Mouse (Mus musculus): Measurements from ENCODE around the gene Ptcra. TPM values are rescaled to one million over a fixed set of nuclear protein-coding genes. Genes with fewer than 3 reads are reported as not detected.
A peak's percentile ranks its signal among the peaks of the same experiment; 100 is the strongest.

Gene Ptcra
- polyA plus RNA-seq, 1 experiment from 2014 or later, result 0.39 TPM

GRCm38 (mm10) chr17:46782341-46783221 lies 19.1 kb upstream of the Ptcra start, which contains the start of gene Rpl7l1:
Rpl7l1 (minus strand) TSS chr17:46782672.
- under 1% methylated on average over 44 of the region's 44 CpGs for WGBS
- peak; percentile 97 for ATAC-seq (replicated peaks)

GRCm38 (mm10) chr17:46781876-46782275 lies 18.4 kb upstream of the Ptcra start:
- H3K4me3 ChIP-seq, result peak overlapping the region; percentile 76
- peak overlapping the region; percentile 70 for H3K9ac ChIP-seq
- no peaks in the 10 kb centered on the region for H3K27me3 ChIP-seq (replicated peaks)
- peak overlapping the region; percentile 90 for H3K27ac ChIP-seq
- peaks cover 33% of the 10 kb centered on the region for H3K36me3 ChIP-seq (replicated peaks)
- no peaks in the 10 kb centered on the region for H3K9me3 ChIP-seq
- peak overlapping the region; percentile 74 for H3K4me2 ChIP-seq
- H3K4me1 ChIP-seq, result peaks cover 18% of the 10 kb centered on the region
- ATAC-seq (replicated peaks), result no peak
- 4% methylated on average over 11 of the region's 11 CpGs for WGBS

More at GRCm38 (mm10) chr17:46782341-46783221, 19.1 kb upstream of the Ptcra start, which contains the start of gene Rpl7l1:
- Histone ChIP-seq H3K4me3 (peak within 1 kb of the TSS; percentile 76), H3K27ac (peak within 1 kb of the TSS; percentile 90), H3K4me1 (peaks cover 18% of the 10 kb centered on the region), H3K9me3 (no peaks in the 10 kb centered on the region), H3K27me3 (replicated peaks) (no peaks in the 10 kb centered on the region), H3K36me3 (replicated peaks) (peaks cover 26% of the 10 kb centered on the region), H3K9ac (peak within 1 kb of the TSS; percentile 70), H3K4me2 (peak within 1 kb of the TSS; percentile 74)

GRCm38 (mm10) chr17:46776087-46776486 lies 12.6 kb upstream of the Ptcra start:
- Histone ChIP-seq H3K36me3 (replicated peaks) (peaks cover 57% of the 10 kb centered on the region), H3K4me1 (peaks cover 29% of the 10 kb centered on the region), H3K9ac (no peak overlapping the region), H3K4me3 (no peak overlapping the region), H3K9me3 (no peaks in the 10 kb centered on the region), H3K27me3 (replicated peaks) (no peaks in the 10 kb centered on the region), H3K27ac (no peak overlapping the region), H3K4me2 (no peak overlapping the region)
- 86% methylated on average over 3 of the region's 3 CpGs for whole genome bisulfite sequencing
- ATAC-seq (replicated peaks), result no peak

- no peak for ATAC-seq (replicated peaks)
- H3K27ac ChIP-seq, result no peak overlapping the region
- no peak overlapping the region for H3K4me3 ChIP-seq
- no peaks in the 10 kb centered on the region for H3K27me3 ChIP-seq (replicated peaks)
- peaks cover 52% of the 10 kb centered on the region for H3K36me3 ChIP-seq (replicated peaks)
- H3K4me1 ChIP-seq, result peaks cover 23% of the 10 kb centered on the region
- H3K9me3 ChIP-seq, result no peaks in the 10 kb centered on the region
- no peak overlapping the region for H3K4me2 ChIP-seq
- no peak overlapping the region for H3K9ac ChIP-seq
- WGBS, result 92% methylated on average over 9 of the region's 9 CpGs
Measured at GRCm38 (mm10) chr17:46775070-46775469, 11.6 kb upstream of the Ptcra start.

GRCm38 (mm10) chr17:46774131-46774472 lies 10.6 kb upstream of the Ptcra start:
- no peaks in the 10 kb centered on the region for H3K27me3 ChIP-seq (replicated peaks)
- H3K9ac ChIP-seq, result no peak overlapping the region
- peaks cover 44% of the 10 kb centered on the region for H3K36me3 ChIP-seq (replicated peaks)
- no peak overlapping the region for H3K4me3 ChIP-seq
- H3K4me2 ChIP-seq, result peak overlapping the region; percentile 97; the same call in 1 of the 2 replicates
- WGBS, result 42% methylated on average over 2 of the region's 2 CpGs
- ATAC-seq (replicated peaks), result no peak
- H3K9me3 ChIP-seq, result no peaks in the 10 kb centered on the region
- peaks cover 23% of the 10 kb centered on the region for H3K4me1 ChIP-seq
- no peak overlapping the region for H3K27ac ChIP-seq

- ATAC-seq (replicated peaks), result no peak; the same call in 1 of the 2 replicates
- 10% methylated on average over 19 of the region's 20 CpGs for WGBS
Measured at GRCm38 (mm10) chr17:46773278-46774130, 10.0 kb upstream of the Ptcra start.

GRCm38 (mm10) chr17:46772404-46773277 lies 9.1 kb upstream of the Ptcra start, which contains the start of gene 2310039H08Rik:
2310039H08Rik (plus strand) TSS chr17:46772635.
- Histone ChIP-seq H3K4me3 (peak within 1 kb of the TSS; percentile 86), H3K9ac (peak within 1 kb of the TSS; percentile 83), H3K4me2 (peak within 1 kb of the TSS; percentile 97), H3K9me3 (no peaks in the 10 kb centered on the region), H3K36me3 (replicated peaks) (peaks cover 31% of the 10 kb centered on the region), H3K27me3 (replicated peaks) (no peaks in the 10 kb centered on the region), H3K27ac (peak within 1 kb of the TSS; percentile 84), H3K4me1 (peaks cover 23% of the 10 kb centered on the region)
- peak; percentile 93 for ATAC-seq (replicated peaks)
- WGBS, result under 1% methylated on average over 50 of the region's 50 CpGs

More at GRCm38 (mm10) chr17:46773278-46774130, 10.0 kb upstream of the Ptcra start:
- H3K36me3 ChIP-seq (replicated peaks), result peaks cover 38% of the 10 kb centered on the region
- peaks cover 23% of the 10 kb centered on the region for H3K4me1 ChIP-seq
- H3K9me3 ChIP-seq, result no peaks in the 10 kb centered on the region
- H3K9ac ChIP-seq, result peak overlapping the region; percentile 83
- H3K27ac ChIP-seq, result peak overlapping the region; percentile 84
- peak overlapping the region; percentile 97 for H3K4me2 ChIP-seq
- peak overlapping the region; percentile 86 for H3K4me3 ChIP-seq
- no peaks in the 10 kb centered on the region for H3K27me3 ChIP-seq (replicated peaks)

- Histone ChIP-seq H3K4me1 (peaks cover 23% of the 10 kb centered on the region), H3K9me3 (no peaks in the 10 kb centered on the region), H3K27ac (peak overlapping the region; percentile 84), H3K36me3 (replicated peaks) (peaks cover 25% of the 10 kb centered on the region), H3K27me3 (replicated peaks) (no peaks in the 10 kb centered on the region), H3K9ac (peak overlapping the region; percentile 83; the same call in 1 of the 2 replicates), H3K4me3 (peak overlapping the region; percentile 86), H3K4me2 (peak overlapping the region; percentile 97)
- peak; percentile 59 for ATAC-seq (replicated peaks)
- WGBS, result 8% methylated on average over 5 of the region's 5 CpGs
Measured at GRCm38 (mm10) chr17:46772038-46772403, 8.5 kb upstream of the Ptcra start.

- Histone ChIP-seq H3K9me3 (no peaks in the 10 kb centered on the region), H3K4me1 (peaks cover 23% of the 10 kb centered on the region), H3K9ac (peak overlapping the region; percentile 83; the same call in 1 of the 2 replicates), H3K4me2 (peak overlapping the region; percentile 97), H3K27ac (peak overlapping the region; percentile 84; the same call in 1 of the 2 replicates), H3K4me3 (peak overlapping the region; percentile 86), H3K27me3 (replicated peaks) (no peaks in the 10 kb centered on the region), H3K36me3 (replicated peaks) (peaks cover 22% of the 10 kb centered on the region)
- no peak for ATAC-seq (replicated peaks)
- WGBS, result 64% methylated on average over 17 of the region's 17 CpGs
Measured at GRCm38 (mm10) chr17:46771616-46772015, 8.1 kb upstream of the Ptcra start.

- H3K9ac ChIP-seq, result no peak overlapping the region
- peaks cover 23% of the 10 kb centered on the region for H3K4me1 ChIP-seq
- H3K4me2 ChIP-seq, result no peak overlapping the region
- no peak overlapping the region for H3K4me3 ChIP-seq
- H3K27me3 ChIP-seq (replicated peaks), result no peaks in the 10 kb centered on the region
- H3K36me3 ChIP-seq (replicated peaks), result peaks cover 16% of the 10 kb centered on the region
- H3K9me3 ChIP-seq, result no peaks in the 10 kb centered on the region
- ATAC-seq (replicated peaks), result no peak
- H3K27ac ChIP-seq, result no peak overlapping the region
- 81% methylated on average over 4 of the region's 4 CpGs for whole genome bisulfite sequencing
Measured at GRCm38 (mm10) chr17:46771025-46771424, 7.5 kb upstream of the Ptcra start.

- Histone ChIP-seq H3K4me2 (no peak overlapping the region), H3K9ac (no peak overlapping the region), H3K27ac (no peak overlapping the region), H3K4me1 (peaks cover 23% of the 10 kb centered on the region), H3K4me3 (no peak overlapping the region), H3K36me3 (replicated peaks) (peaks cover 11% of the 10 kb centered on the region), H3K9me3 (no peaks in the 10 kb centered on the region), H3K27me3 (replicated peaks) (no peaks in the 10 kb centered on the region)
- no peak for ATAC-seq (replicated peaks)
- WGBS, result 90% methylated on average over 11 of the region's 11 CpGs
Measured at GRCm38 (mm10) chr17:46770546-46770945, 7.0 kb upstream of the Ptcra start.
